ENCODE assay signal across 11 mouse cellular contexts in the genomic region with DNA sequence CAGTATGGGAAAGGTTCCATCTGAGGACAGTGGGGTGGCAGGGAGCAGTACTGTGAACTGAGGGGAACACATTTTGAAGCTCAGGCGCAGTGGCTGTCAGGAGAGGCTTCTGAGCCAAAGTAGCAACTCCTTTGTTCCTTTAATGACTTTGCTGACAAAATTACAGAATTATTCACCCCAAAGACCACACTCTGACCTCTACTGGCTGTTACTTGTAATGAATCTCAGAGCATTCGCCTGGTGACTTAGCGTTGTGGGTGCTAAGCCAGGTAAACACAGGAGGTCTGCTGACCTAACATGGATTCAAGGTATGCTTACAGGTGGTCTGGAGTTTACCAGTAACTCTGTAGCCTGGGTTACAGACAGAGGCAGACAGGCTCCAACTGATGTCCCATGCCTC. TPM values are rescaled to one million over a fixed set of nuclear protein-coding genes. Genes with fewer than 3 reads are reported as not detected.
DNase-seq lines count a peak whose midpoint lies in the region; ATAC-seq and TF ChIP-seq lines count a peak whose summit lies in the region.
"Had no signal": no experiment of that assay in that cellular context is flagged by ENCODE, and none has a peak within 500 bp of the region (broad histone marks: within the 10 kb centered on the region; RNA-seq: fewer than 3 reads in every experiment).

No protein-coding gene starts in this region.

- no peak overlapping the region for H3K9ac ChIP-seq in intestine, postnatal 0 days (ENCODE audit: low read depth, low read length)
- no peak overlapping the region for H3K9ac ChIP-seq in intestine, embryonic 15.5 days
- H3K9ac ChIP-seq in stomach, postnatal 0 days (ENCODE audit: low read length): no peak overlapping the region
- H3K9ac ChIP-seq in hindbrain, embryonic 13.5 days: no peak overlapping the region
- H3K9ac ChIP-seq: midbrain, embryonic 15.5 days had no signal

- H3K4me3 ChIP-seq in intestine, postnatal 0 days (ENCODE audit: low read depth, low read length): no peak overlapping the region
- no peak overlapping the region for H3K4me3 ChIP-seq in intestine, embryonic 15.5 days (replicated peaks)
- no peak overlapping the region for H3K4me3 ChIP-seq in thymus, adult 2 months (ENCODE audit: control insufficient read depth, insufficient read depth, low read length)
- no peak overlapping the region for H3K4me3 ChIP-seq in stomach, postnatal 0 days (ENCODE audit: low read depth, low read length)
- H3K4me3 ChIP-seq in hindbrain, embryonic 13.5 days: no peak overlapping the region
- H3K4me3 ChIP-seq: hindbrain, embryonic 10.5 days; midbrain, embryonic 15.5 days had no signal

- no peaks in the 10 kb centered on the region for H3K4me1 ChIP-seq in intestine, postnatal 0 days (replicated peaks; ENCODE audit: control insufficient read depth, insufficient read depth, low read length)
- no peaks in the 10 kb centered on the region for H3K4me1 ChIP-seq in intestine, embryonic 15.5 days (replicated peaks)
- no peaks in the 10 kb centered on the region for H3K4me1 ChIP-seq in thymus, adult 2 months (replicated peaks; ENCODE audit: control insufficient read depth, insufficient read depth, low read length)
- H3K4me1 ChIP-seq in stomach, postnatal 0 days (replicated peaks; ENCODE audit: control insufficient read depth, insufficient read depth): no peaks in the 10 kb centered on the region
- no peaks in the 10 kb centered on the region for H3K4me1 ChIP-seq in hindbrain, embryonic 13.5 days (replicated peaks)
- H3K4me1 ChIP-seq: hindbrain, embryonic 10.5 days; midbrain, embryonic 15.5 days had no signal

- peaks cover 57% of the 10 kb centered on the region for H3K36me3 ChIP-seq in intestine, postnatal 0 days (ENCODE audit: control insufficient read depth, insufficient read depth)
- H3K36me3 ChIP-seq in intestine, embryonic 15.5 days: 0 out of 2 replicates have a peak, but pooled peaks cover 3% of the 10 kb centered on the region
- no peaks in the 10 kb centered on the region; the same call in 1 of the 2 replicates for H3K36me3 ChIP-seq in thymus, adult 2 months (ENCODE audit: control insufficient read depth, insufficient read depth, low read length)
- H3K36me3 ChIP-seq in stomach, postnatal 0 days (ENCODE audit: control insufficient read depth, insufficient read depth, low read length): peaks cover 11% of the 10 kb centered on the region
- peaks cover 74% of the 10 kb centered on the region for H3K36me3 ChIP-seq in hindbrain, embryonic 13.5 days

- DNase-seq in thymus, adult 2 months: peak; percentile 16
- no peak for DNase-seq in thymus, postnatal 25 days
- peak; percentile 32 for DNase-seq in embryo, embryonic 11 days
- DNase-seq in stomach, postnatal 0 days (ENCODE audit: low spot score): no peak
- DNase-seq in left cerebral cortex, adult 11 months (ENCODE audit: low spot score): no peak
- DNase-seq: right cerebral cortex, postnatal 14 days had no signal

- H3K27ac ChIP-seq in intestine, postnatal 0 days (ENCODE audit: low read depth, low read length): no peak overlapping the region
- H3K27ac ChIP-seq in intestine, embryonic 15.5 days: no peak overlapping the region
- no peak overlapping the region for H3K27ac ChIP-seq in thymus, adult 2 months (ENCODE audit: control insufficient read depth, insufficient read depth, low read length)
- no peak overlapping the region for H3K27ac ChIP-seq in stomach, postnatal 0 days (replicated peaks)
- no peak overlapping the region for H3K27ac ChIP-seq in hindbrain, embryonic 13.5 days
- H3K27ac ChIP-seq: hindbrain, embryonic 10.5 days; midbrain, embryonic 15.5 days had no signal

- no peak for TF ChIP-seq POLR2A in thymus, adult 2 months (IDR thresholded peaks at IDR 0.05; ENCODE audit: control insufficient read depth, extremely low read depth, insufficient read depth, low read length, poor library complexity)

- H3K9me3 ChIP-seq in intestine, postnatal 0 days (ENCODE audit: control insufficient read depth): no peaks in the 10 kb centered on the region
- H3K9me3 ChIP-seq in intestine, embryonic 15.5 days: no peaks in the 10 kb centered on the region
- H3K9me3 ChIP-seq in stomach, postnatal 0 days (ENCODE audit: control insufficient read depth, low read length): no peaks in the 10 kb centered on the region
- H3K9me3 ChIP-seq in hindbrain, embryonic 13.5 days: no peaks in the 10 kb centered on the region
- H3K9me3 ChIP-seq: hindbrain, embryonic 10.5 days; midbrain, embryonic 15.5 days had no signal

- no peaks in the 10 kb centered on the region for H3K27me3 ChIP-seq in intestine, postnatal 0 days (replicated peaks; ENCODE audit: control insufficient read depth, insufficient read depth, low read length)
- no peaks in the 10 kb centered on the region for H3K27me3 ChIP-seq in intestine, embryonic 15.5 days (replicated peaks)
- H3K27me3 ChIP-seq in thymus, adult 2 months (ENCODE audit: control insufficient read depth, insufficient read depth, low read length): no peaks in the 10 kb centered on the region
- no peaks in the 10 kb centered on the region for H3K27me3 ChIP-seq in stomach, postnatal 0 days (ENCODE audit: control insufficient read depth, insufficient read depth, low read length)
- no peaks in the 10 kb centered on the region for H3K27me3 ChIP-seq in hindbrain, embryonic 13.5 days
- H3K27me3 ChIP-seq: midbrain, embryonic 15.5 days had no signal

- TF ChIP-seq CTCF in intestine, postnatal 0 days (IDR thresholded peaks at IDR 0.05; ENCODE audit: low read depth): peak; percentile 73
- no peak for TF ChIP-seq CTCF in thymus, adult 2 months (IDR thresholded peaks at IDR 0.05; ENCODE audit: borderline replicate concordance, control insufficient read depth, extremely low read depth, insufficient read depth, low read length, poor library complexity)
- peak; percentile 73 for TF ChIP-seq CTCF in stomach, postnatal 0 days (IDR thresholded peaks at IDR 0.05; ENCODE audit: low read depth)

- ATAC-seq in intestine, postnatal 0 days: no peak
- ATAC-seq in intestine, embryonic 15.5 days: no peak
- ATAC-seq in stomach, postnatal 0 days (ENCODE audit: low FRiP score, low TSS enrichment): no peak
- ATAC-seq in hindbrain, embryonic 13.5 days (ENCODE audit: low FRiP score): no peak
- ATAC-seq: midbrain, embryonic 15.5 days had no signal

- 30% methylated on average over 3 of the region's 3 CpGs for WGBS in intestine, postnatal 0 days
- WGBS in intestine, embryonic 15.5 days: 35% methylated on average over 3 of the region's 3 CpGs
- WGBS in thymus, adult 2 months: 70% methylated on average over 3 of the region's 3 CpGs
- 27% methylated on average over 3 of the region's 3 CpGs for WGBS in stomach, postnatal 0 days
- 37% methylated on average over 3 of the region's 3 CpGs for whole genome bisulfite sequencing in hindbrain, embryonic 13.5 days

- no peak overlapping the region for H3K4me2 ChIP-seq in intestine, postnatal 0 days (replicated peaks; ENCODE audit: low read depth)
- H3K4me2 ChIP-seq in intestine, embryonic 15.5 days (replicated peaks): no peak overlapping the region
- H3K4me2 ChIP-seq in stomach, postnatal 0 days (replicated peaks; ENCODE audit: low read depth): no peak overlapping the region
- H3K4me2 ChIP-seq in hindbrain, embryonic 13.5 days: no peak overlapping the region
- H3K4me2 ChIP-seq: midbrain, embryonic 15.5 days had no signal

- TF ChIP-seq EP300 in stomach, postnatal 0 days (optimal IDR thresholded peaks at IDR 0.05): no peak

RNA-seq across cellular contexts. Expression of a gene that starts 15.9 kb away (rescaled TPM):
- 140 and 149 TPM in 2 replicates for polyA plus RNA-seq in intestine, postnatal 0 days (2015; fragmentation: Nextera tagmentation; extraction: Ambion mirVana)
- 197 and 198 TPM in 2 replicates for polyA plus RNA-seq in intestine, embryonic 15.5 days (2015; fragmentation: Nextera tagmentation; extraction: Ambion mirVana)
- polyA plus RNA-seq in thymus, adult 2 months (2012; rRNA removed): 79.8 and 88.9 TPM in 2 replicates
- polyA plus RNA-seq in stomach, postnatal 0 days (2015; fragmentation: Nextera tagmentation; extraction: Ambion mirVana): 142 and 144 TPM in 2 replicates
- 246 and 250 TPM in 2 replicates for polyA plus RNA-seq in hindbrain, embryonic 13.5 days (2015; fragmentation: Nextera tagmentation; extraction: Ambion mirVana)

RNA-seq across cellular contexts. Expression of a gene that starts 57.0 kb away (rescaled TPM):
- polyA plus RNA-seq in intestine, postnatal 0 days (2015; fragmentation: Nextera tagmentation; extraction: Ambion mirVana): 18.8 and 19.5 TPM in 2 replicates
- polyA plus RNA-seq in intestine, embryonic 15.5 days (2015; fragmentation: Nextera tagmentation; extraction: Ambion mirVana): 11.2 and 12.4 TPM in 2 replicates
- 6.6 and 7.3 TPM in 2 replicates for polyA plus RNA-seq in thymus, adult 2 months (2012; rRNA removed)
- 12.9 and 13.8 TPM in 2 replicates for polyA plus RNA-seq in stomach, postnatal 0 days (2015; fragmentation: Nextera tagmentation; extraction: Ambion mirVana)
- polyA plus RNA-seq in hindbrain, embryonic 13.5 days (2015; fragmentation: Nextera tagmentation; extraction: Ambion mirVana): 4.1 and 5.1 TPM in 2 replicates

RNA-seq across cellular contexts. Expression of a gene that starts 58.9 kb away (rescaled TPM):
- 59.2 and 62.0 TPM in 2 replicates for polyA plus RNA-seq in intestine, postnatal 0 days (2015; fragmentation: Nextera tagmentation; extraction: Ambion mirVana)
- polyA plus RNA-seq in intestine, embryonic 15.5 days (2015; fragmentation: Nextera tagmentation; extraction: Ambion mirVana): 35.2 and 36.3 TPM in 2 replicates
- polyA plus RNA-seq in thymus, adult 2 months (2012; rRNA removed): 25.1 and 28.7 TPM in 2 replicates
- polyA plus RNA-seq in stomach, postnatal 0 days (2015; fragmentation: Nextera tagmentation; extraction: Ambion mirVana): 29.4 TPM in 2 replicates
- 61.4 and 62.8 TPM in 2 replicates for polyA plus RNA-seq in hindbrain, embryonic 13.5 days (2015; fragmentation: Nextera tagmentation; extraction: Ambion mirVana)

Comparison
In these comparisons a context has a peak if more than half of its experiments do, and no peak if none do; other contexts are left out.
1. DNase-seq: peak in thymus, adult 2 months (single experiment) and embryo, embryonic 11 days (single experiment); none in thymus, postnatal 25 days (single experiment), stomach, postnatal 0 days (single experiment) and left cerebral cortex, adult 11 months (single experiment).